Mouse (Mus musculus): ENCODE results near the gene Ctbs. TPM values are rescaled to one million over a fixed set of nuclear protein-coding genes. Genes with fewer than 3 reads are reported as not detected.

Ctbs gene
- total RNA-seq (2014; rRNA removed) (19.5 and 20.0 TPM in 2 replicates), polyA plus RNA-seq (2012; rRNA removed) (2.2 and 2.5 TPM in 2 replicates)

GRCm38 (mm10) chr3:146449745-146450250 is at the start of gene Ctbs:
Ctbs (plus strand) TSS chr3:146449795.
- H3K36me3 ChIP-seq (ENCODE audit: control insufficient read depth, insufficient read depth, low read length), result no peaks in the 10 kb centered on the region
- TF ChIP-seq POLR2A (IDR thresholded peaks at IDR 0.05; ENCODE audit: extremely low read depth, insufficient read depth, low read length) (no peak), CTCF (IDR thresholded peaks at IDR 0.05; ENCODE audit: low read depth, low read length) (no peak)
- H3K27me3 ChIP-seq (ENCODE audit: control insufficient read depth, insufficient read depth, low read length), result no peaks in the 10 kb centered on the region
- H3K4me3 ChIP-seq (ENCODE audit: insufficient read depth, low read depth, low read length), result peak within 1 kb of the TSS; percentile 92
- peak within 1 kb of the TSS; percentile 92 for H3K27ac ChIP-seq (replicated peaks; ENCODE audit: insufficient read depth, low read depth, low read length)
- peaks cover 2% of the 10 kb centered on the region for H3K4me1 ChIP-seq (ENCODE audit: control insufficient read depth, insufficient read depth, low read length)
- H3K79me2 ChIP-seq (ENCODE audit: control insufficient read depth, insufficient read depth, low read length), result peaks cover 4% of the 10 kb centered on the region; the same call in 1 of the 2 replicates
- DNase-seq (ENCODE audit: extremely low read depth, low read depth, low spot score), result no peak
- peak within 1 kb of the TSS; percentile 95 for H3K9ac ChIP-seq (ENCODE audit: low read depth, low read length)
- WGBS, result 52% methylated on average over 9 of the region's 9 CpGs

GRCm38 (mm10) chr3:146403770-146404169 is 45.8 kb upstream of the Ctbs start:
- peak overlapping the region; percentile 97 for H3K4me3 ChIP-seq (ENCODE audit: insufficient read depth, low read depth, low read length)
- no peaks in the 10 kb centered on the region for H3K27me3 ChIP-seq (ENCODE audit: control insufficient read depth, insufficient read depth, low read length)
- WGBS, result 34% methylated on average over 3 of the region's 3 CpGs
- no peak for TF ChIP-seq POLR2A (IDR thresholded peaks at IDR 0.05; ENCODE audit: extremely low read depth, insufficient read depth, low read length)
- DNase-seq (ENCODE audit: extremely low read depth, low read depth, low spot score), result no peak
- H3K36me3 ChIP-seq (ENCODE audit: control insufficient read depth, insufficient read depth, low read length), result no peaks in the 10 kb centered on the region
- peak overlapping the region; percentile 62 for H3K27ac ChIP-seq (replicated peaks; ENCODE audit: insufficient read depth, low read depth, low read length)
- peak overlapping the region; percentile 83 for H3K9ac ChIP-seq (ENCODE audit: low read depth, low read length)
- H3K4me1 ChIP-seq (ENCODE audit: control insufficient read depth, insufficient read depth, low read length), result no peaks in the 10 kb centered on the region
- peaks cover 14% of the 10 kb centered on the region for H3K79me2 ChIP-seq (ENCODE audit: control insufficient read depth, insufficient read depth, low read length)

- DNase-seq (ENCODE audit: extremely low read depth, low read depth, low spot score), result peak; percentile 71
- Histone ChIP-seq H3K27ac (replicated peaks; ENCODE audit: insufficient read depth, low read depth, low read length) (peak within 1 kb of the TSS; percentile 62), H3K4me1 (ENCODE audit: control insufficient read depth, insufficient read depth, low read length) (no peaks in the 10 kb centered on the region), H3K79me2 (ENCODE audit: control insufficient read depth, insufficient read depth, low read length) (peaks cover 17% of the 10 kb centered on the region), H3K36me3 (ENCODE audit: control insufficient read depth, insufficient read depth, low read length) (no peaks in the 10 kb centered on the region), H3K9ac (ENCODE audit: low read depth, low read length) (peak within 1 kb of the TSS; percentile 95), H3K27me3 (ENCODE audit: control insufficient read depth, insufficient read depth, low read length) (no peaks in the 10 kb centered on the region), H3K4me3 (ENCODE audit: insufficient read depth, low read depth, low read length) (peak within 1 kb of the TSS; percentile 97)
- under 1% methylated on average over 100 of the region's 100 CpGs for WGBS
- no peak for TF ChIP-seq CTCF (IDR thresholded peaks at IDR 0.05; ENCODE audit: low read depth, low read length)
- 0 out of 2 replicates have a peak, but pooled peaks have one; percentile 36 for TF ChIP-seq POLR2A (IDR thresholded peaks at IDR 0.05; ENCODE audit: extremely low read depth, insufficient read depth, low read length)
Observed at GRCm38 (mm10) chr3:146404311-146405201, 45.0 kb upstream of the Ctbs start, which contains the start of gene Ssx2ip. Ssx2ip (plus strand) TSS chr3:146404642.

GRCm38 (mm10) chr3:146405213-146406006 is 44.2 kb upstream of the Ctbs start:
- Histone ChIP-seq H3K27ac (replicated peaks; ENCODE audit: insufficient read depth, low read depth, low read length) (no peak overlapping the region), H3K4me3 (ENCODE audit: insufficient read depth, low read depth, low read length) (peak overlapping the region; percentile 97), H3K36me3 (ENCODE audit: control insufficient read depth, insufficient read depth, low read length) (no peaks in the 10 kb centered on the region), H3K27me3 (ENCODE audit: control insufficient read depth, insufficient read depth, low read length) (no peaks in the 10 kb centered on the region), H3K9ac (ENCODE audit: low read depth, low read length) (peak overlapping the region; percentile 95; the same call in 1 of the 2 replicates), H3K79me2 (ENCODE audit: control insufficient read depth, insufficient read depth, low read length) (peaks cover 22% of the 10 kb centered on the region), H3K4me1 (ENCODE audit: control insufficient read depth, insufficient read depth, low read length) (no peaks in the 10 kb centered on the region)
- no peak for DNase-seq (ENCODE audit: extremely low read depth, low read depth, low spot score)
- no peak for TF ChIP-seq CTCF (IDR thresholded peaks at IDR 0.05; ENCODE audit: low read depth, low read length)
- TF ChIP-seq POLR2A (IDR thresholded peaks at IDR 0.05; ENCODE audit: extremely low read depth, insufficient read depth, low read length), result no peak
- WGBS, result 61% methylated on average over 18 of the region's 18 CpGs

GRCm38 (mm10) chr3:146406007-146406341 is 43.6 kb upstream of the Ctbs start:
- no peaks in the 10 kb centered on the region for H3K4me1 ChIP-seq (ENCODE audit: control insufficient read depth, insufficient read depth, low read length)
- no peaks in the 10 kb centered on the region for H3K27me3 ChIP-seq (ENCODE audit: control insufficient read depth, insufficient read depth, low read length)
- no peak overlapping the region for H3K9ac ChIP-seq (ENCODE audit: low read depth, low read length)
- whole genome bisulfite sequencing, result 85% methylated on average over 5 of the region's 5 CpGs
- TF ChIP-seq CTCF (IDR thresholded peaks at IDR 0.05; ENCODE audit: low read depth, low read length) (no peak), POLR2A (IDR thresholded peaks at IDR 0.05; ENCODE audit: extremely low read depth, insufficient read depth, low read length) (no peak)
- H3K4me3 ChIP-seq (ENCODE audit: insufficient read depth, low read depth, low read length), result no peak overlapping the region
- no peaks in the 10 kb centered on the region for H3K36me3 ChIP-seq (ENCODE audit: control insufficient read depth, insufficient read depth, low read length)
- peaks cover 25% of the 10 kb centered on the region for H3K79me2 ChIP-seq (ENCODE audit: control insufficient read depth, insufficient read depth, low read length)
- no peak for DNase-seq (ENCODE audit: extremely low read depth, low read depth, low spot score)
- no peak overlapping the region for H3K27ac ChIP-seq (replicated peaks; ENCODE audit: insufficient read depth, low read depth, low read length)

All from liver, adult 2 months (tissue).